Mouse (Mus musculus): ENCODE measurements around the gene Ppif.
A peak's percentile ranks its signal among the peaks of the same experiment; 100 is the strongest.

Gene Ppif

DNA sequence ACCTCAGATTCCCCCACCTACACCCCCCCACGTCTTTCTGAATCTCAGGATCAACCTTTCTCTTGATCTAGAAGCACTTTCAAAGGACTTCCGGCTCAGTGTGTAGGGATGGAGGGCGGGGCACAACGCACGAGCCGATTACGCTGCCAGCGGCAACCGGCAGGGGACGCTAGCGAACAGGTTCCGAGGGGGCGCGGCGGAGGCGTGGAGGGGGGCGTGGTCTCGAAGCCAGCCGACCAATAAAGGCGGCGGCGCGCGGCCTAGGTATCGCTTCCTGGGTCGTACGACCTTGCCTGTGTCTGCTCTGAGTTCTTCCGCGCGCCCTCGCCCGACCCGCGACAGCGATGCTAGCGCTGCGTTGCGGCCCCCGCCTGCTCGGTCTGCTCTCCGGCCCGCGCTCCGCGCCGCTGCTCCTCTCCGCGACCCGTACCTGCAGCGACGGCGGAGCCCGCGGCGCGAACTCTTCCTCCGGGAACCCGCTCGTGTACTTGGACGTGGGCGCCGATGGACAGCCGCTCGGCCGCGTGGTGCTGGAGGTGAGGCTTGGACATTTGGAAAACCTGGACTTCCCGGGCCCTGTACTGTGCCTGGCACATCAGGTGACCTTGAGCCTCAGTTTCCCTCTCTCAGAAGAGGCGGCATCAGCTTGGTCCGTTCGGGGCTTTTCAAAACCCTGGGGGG is at the start of gene Ppif:
Ppif (plus strand) TSS at position 267 of the 681 bp plus-strand sequence.
- DNase-seq (ENCODE audit: low spot score) = peak; percentile 96

DNA sequence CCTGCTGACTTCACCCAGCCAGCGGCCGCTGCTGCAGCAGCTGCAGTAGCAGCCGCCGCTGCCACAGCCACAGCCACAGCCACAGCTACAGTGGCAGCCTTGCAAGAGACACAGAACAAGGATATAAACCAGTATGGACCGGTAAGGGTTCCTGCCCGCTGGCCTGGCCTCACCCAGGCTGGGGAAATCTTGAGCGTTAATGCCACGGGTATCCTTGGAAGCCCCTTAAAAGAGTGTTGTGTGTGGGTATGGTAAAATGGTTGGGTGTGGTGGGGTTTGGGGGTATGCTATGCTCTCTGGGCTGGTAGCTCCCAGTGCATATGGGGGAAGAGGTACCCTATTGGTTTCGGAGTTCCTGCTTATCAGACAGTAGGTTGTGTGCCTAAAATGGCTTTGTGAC is 48.2 kb upstream of the Ppif start:
- no peak for DNase-seq (ENCODE audit: low spot score)

GRCm38 (mm10) chr14:25646161-25646621 is 47.8 kb upstream of the Ppif start:
- peak; percentile 84 for DNase-seq (ENCODE audit: low spot score)

GRCm38 (mm10) chr14:25651131-25651530 is 42.8 kb upstream of the Ppif start:
- no peak for DNase-seq (ENCODE audit: low spot score)

- DNase-seq (ENCODE audit: low spot score) = no peak
These were observed 42.0 kb upstream of the Ppif start for GRCm38 (mm10) chr14:25651905-25652304.

DNA sequence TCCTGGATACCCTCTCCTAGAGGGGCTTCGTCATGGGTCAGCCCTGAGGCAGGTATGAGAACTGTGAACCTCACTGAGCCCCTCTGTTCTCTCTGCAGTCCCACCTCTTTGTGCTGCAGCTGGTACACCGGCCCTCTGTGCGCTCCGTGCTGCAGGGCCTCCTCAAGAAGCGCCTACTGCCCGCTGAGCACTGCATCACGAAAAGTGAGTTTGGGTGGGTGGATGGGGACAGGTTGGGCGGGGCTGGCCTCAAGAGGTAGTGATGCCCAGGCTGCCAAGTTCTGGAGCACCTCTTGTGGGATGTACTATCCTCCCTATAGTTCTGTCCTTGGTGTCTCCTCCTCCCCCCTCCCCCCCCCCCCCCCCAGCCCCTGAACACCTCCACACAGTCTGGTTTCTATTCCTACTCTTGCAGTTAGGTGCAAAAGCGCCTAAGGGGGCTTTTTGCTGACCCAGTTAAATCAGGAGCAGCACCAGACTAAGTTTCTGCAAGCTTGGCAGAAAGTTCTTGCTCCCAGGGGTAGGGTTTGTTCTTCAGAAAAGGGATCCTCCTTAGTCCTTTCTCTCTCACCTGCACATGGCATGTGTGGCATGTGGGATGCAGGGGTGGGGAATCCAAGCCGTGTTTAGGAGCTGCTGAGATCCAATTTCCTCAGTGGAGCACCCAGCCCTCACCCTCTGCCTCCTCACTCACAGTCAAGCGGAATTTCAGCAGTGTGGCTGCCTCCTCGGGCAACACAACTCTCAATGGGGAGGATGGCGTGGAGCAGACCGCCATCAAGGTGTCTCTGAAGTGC is 39.4 kb upstream of the Ppif start:
- no peak for DNase-seq (ENCODE audit: low spot score)

GRCm38 (mm10) chr14:25660661-25661060 is 33.3 kb upstream of the Ppif start:
- peak; percentile 37 for DNase-seq (ENCODE audit: low spot score)

GRCm38 (mm10) chr14:25661185-25661920 is 32.6 kb upstream of the Ppif start:
- DNase-seq (ENCODE audit: low spot score) = no peak

- DNase-seq (ENCODE audit: low spot score) = no peak
These were observed 30.2 kb upstream of the Ppif start for GRCm38 (mm10) chr14:25663649-25664309.

DNA sequence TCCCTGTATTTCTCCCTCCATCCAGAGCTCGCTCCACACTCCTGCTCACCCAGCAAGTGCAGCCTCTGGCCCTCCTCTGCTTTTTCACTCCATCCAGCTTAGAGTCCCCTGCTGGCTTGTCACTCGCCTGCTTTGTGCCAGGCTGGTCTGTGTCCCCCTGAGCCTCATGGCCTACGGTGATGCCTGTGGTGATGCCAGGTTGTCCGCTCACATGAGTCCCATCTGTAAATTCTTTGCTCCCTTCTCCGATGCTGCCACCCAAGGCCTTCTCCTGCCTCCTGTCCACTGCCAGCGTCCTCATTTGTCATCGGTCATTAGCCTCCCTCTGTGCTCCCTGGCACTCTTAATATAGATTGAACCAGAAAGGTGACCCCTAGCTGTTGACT is 29.7 kb upstream of the Ppif start:
- no peak for DNase-seq (ENCODE audit: low spot score)

- no peak for DNase-seq (ENCODE audit: low spot score)
These were observed 28.5 kb upstream of the Ppif start for GRCm38 (mm10) chr14:25665314-25665970.

- peak; percentile 26 for DNase-seq (ENCODE audit: low spot score)
These were observed 27.1 kb upstream of the Ppif start for GRCm38 (mm10) chr14:25666668-25667376.

DNA sequence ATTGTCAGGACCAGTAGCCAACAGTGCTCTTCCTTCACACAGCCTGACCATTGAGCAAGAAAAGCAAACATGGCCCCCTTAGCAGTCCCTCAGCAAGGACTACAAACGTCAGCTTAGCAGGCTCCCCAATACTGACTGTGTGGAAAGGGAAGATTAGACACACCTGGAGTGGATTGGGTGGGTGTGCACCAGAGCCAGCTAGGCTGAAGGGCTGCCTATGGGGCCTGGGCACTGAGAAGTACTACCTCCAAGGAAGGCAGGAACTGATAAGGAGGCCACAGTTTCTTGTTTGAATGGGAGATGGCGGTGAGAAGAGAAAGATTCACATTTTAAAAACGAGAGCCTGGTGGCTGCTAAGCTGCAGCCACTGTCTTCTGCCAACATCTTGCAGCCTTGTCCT is 26.4 kb upstream of the Ppif start:
- DNase-seq (ENCODE audit: low spot score) = no peak

DNA sequence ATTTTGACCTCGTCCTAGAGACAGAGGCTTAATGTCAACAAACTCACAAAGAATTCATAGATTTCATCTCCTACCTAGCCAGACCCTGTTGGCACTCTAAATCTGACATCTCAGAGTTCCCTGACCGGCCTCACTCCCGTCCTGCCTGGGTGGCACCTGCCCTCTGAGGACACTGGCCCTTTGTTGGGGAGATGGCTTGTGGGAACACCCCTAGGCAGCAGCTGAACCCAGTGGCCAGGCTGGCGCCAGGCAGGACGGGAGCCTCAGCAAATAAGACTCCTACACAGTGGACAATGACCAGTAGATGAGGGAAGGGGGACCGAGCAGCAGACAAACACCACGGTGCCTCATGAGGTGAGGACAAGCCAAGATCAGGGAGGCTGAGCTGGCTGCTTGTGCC is 14.3 kb upstream of the Ppif start:
- no peak for DNase-seq (ENCODE audit: low spot score)

DNA sequence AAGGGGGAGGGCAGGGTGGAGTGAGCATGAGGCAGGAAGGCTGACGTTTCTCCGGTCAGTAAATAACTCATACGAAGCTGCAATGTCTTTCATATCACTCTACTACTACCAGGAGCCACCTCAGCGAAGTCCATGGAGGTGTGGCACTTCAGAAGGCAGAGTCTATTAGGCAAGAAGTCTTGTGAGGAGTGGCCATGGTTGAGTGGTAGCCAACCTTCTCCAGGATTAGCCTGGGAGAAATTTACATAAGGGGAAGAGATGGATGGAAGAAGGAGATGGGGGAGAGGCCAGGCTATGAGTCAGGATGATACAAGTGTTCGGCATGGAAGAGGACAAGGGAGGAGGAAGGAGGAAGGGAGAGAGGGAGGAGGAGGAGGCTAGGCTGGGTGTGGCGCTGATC is 11.9 kb upstream of the Ppif start:
- DNase-seq (ENCODE audit: low spot score) = no peak

DNA sequence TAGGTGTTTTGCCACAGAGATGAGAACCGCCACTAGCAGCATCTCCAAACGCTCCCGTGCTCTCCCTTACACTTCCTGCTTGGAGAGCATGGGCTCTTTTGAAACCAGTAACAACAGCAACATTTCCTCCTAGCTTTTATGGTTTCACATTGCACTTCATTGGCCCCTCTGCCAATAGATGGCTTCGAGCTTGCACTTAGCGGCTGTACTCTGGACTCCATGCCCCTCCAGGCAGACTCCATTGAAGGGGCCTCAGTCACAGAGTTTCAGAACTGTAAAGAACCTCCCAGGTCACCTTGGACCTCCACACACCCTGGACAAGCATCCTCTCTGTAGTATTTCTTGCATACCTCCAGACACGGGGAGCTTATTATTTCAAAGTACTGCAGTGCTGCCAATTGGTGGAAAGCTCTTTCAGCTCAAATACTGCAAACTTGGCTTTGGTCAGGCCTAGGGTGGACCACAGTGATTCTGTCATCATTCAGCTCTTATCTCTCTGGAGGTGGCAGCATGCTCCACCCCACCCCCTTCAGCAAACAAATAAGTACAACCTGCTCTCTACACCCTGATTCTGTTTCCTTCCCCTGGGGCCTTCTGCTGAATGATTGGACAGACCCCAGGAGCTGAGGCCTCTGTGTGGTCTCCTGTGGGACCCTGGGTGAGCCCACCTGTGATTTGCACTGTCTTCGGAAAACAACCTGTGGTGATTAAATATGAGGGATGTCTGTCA is 7.6 kb upstream of the Ppif start:
- DNase-seq (ENCODE audit: low spot score) = no peak

GRCm38 (mm10) chr14:25686983-25687901 is 6.7 kb upstream of the Ppif start:
- DNase-seq (ENCODE audit: low spot score) = no peak

- DNase-seq (ENCODE audit: low spot score) = no peak
These were observed 575 bp upstream of the Ppif start for GRCm38 (mm10) chr14:25693271-25693887.

DNA sequence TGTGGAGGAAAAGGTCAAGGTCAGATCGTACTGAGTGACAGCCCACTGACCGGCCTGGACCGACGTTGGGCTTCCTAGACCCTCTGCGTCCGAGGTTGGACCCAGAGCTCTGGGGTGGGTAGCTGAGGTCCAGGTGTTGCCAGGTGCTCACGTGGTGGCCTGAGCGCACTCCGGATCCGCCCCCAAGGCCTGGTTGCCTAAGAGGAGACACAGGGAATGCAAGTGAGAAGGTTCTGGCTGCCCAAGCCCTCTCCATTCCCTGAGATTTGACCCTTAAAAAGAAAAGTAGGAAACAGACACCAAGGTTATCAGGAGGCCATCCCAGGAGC is 579 bp downstream of the Ppif start:
- DNase-seq (ENCODE audit: low spot score) = peak; percentile 28
